Mouse (Mus musculus): Measurements from ENCODE around the gene Arhgef39. TPM values are rescaled to one million over a fixed set of nuclear protein-coding genes. Genes with fewer than 3 reads are reported as not detected.

Gene Arhgef39
- polyA plus RNA-seq, 1 experiment, result not detected

- WGBS, result 83% methylated on average over 19 of the region's 19 CpGs
- peaks cover 10% of the 10 kb centered on the region for H3K4me1 ChIP-seq (ENCODE audit: control insufficient read depth, insufficient read depth, low read length)
Measured at GRCm38 (mm10) chr4:43511675-43512454, 12.4 kb upstream of the Arhgef39 start.

GRCm38 (mm10) chr4:43509109-43509508 is 9.6 kb upstream of the Arhgef39 start:
- Histone ChIP-seq H3K27ac (ENCODE audit: insufficient read depth, low read depth, low read length) (no peak overlapping the region), H3K4me1 (ENCODE audit: control insufficient read depth, insufficient read depth, low read length) (peaks cover 10% of the 10 kb centered on the region), H3K4me3 (ENCODE audit: insufficient read depth, low read depth, low read length) (no peak overlapping the region)
- 42% methylated on average over 9 of the region's 9 CpGs for WGBS
- TF ChIP-seq POLR2A (IDR thresholded peaks at IDR 0.05; ENCODE audit: insufficient read depth, low read depth, low read length), result no peak
- TF ChIP-seq CTCF (IDR thresholded peaks at IDR 0.05; ENCODE audit: insufficient read depth, low read depth, low read length), result no peak

More at GRCm38 (mm10) chr4:43511675-43512454, 12.4 kb upstream of the Arhgef39 start:
- no peak for TF ChIP-seq CTCF (IDR thresholded peaks at IDR 0.05; ENCODE audit: insufficient read depth, low read depth, low read length)
- no peak for TF ChIP-seq POLR2A (IDR thresholded peaks at IDR 0.05; ENCODE audit: insufficient read depth, low read depth, low read length)
- no peak overlapping the region for H3K4me3 ChIP-seq (ENCODE audit: insufficient read depth, low read depth, low read length)
- no peak overlapping the region for H3K27ac ChIP-seq (ENCODE audit: insufficient read depth, low read depth, low read length)

GRCm38 (mm10) chr4:43508666-43508997 is 9.1 kb upstream of the Arhgef39 start:
- WGBS, result 10% methylated on average over 13 of the region's 13 CpGs
- no peak for TF ChIP-seq CTCF (IDR thresholded peaks at IDR 0.05; ENCODE audit: insufficient read depth, low read depth, low read length)
- TF ChIP-seq POLR2A (IDR thresholded peaks at IDR 0.05; ENCODE audit: insufficient read depth, low read depth, low read length), result no peak
- peak overlapping the region; percentile 27 for H3K4me3 ChIP-seq (ENCODE audit: insufficient read depth, low read depth, low read length)
- H3K4me1 ChIP-seq (ENCODE audit: control insufficient read depth, insufficient read depth, low read length), result peaks cover 10% of the 10 kb centered on the region
- H3K27ac ChIP-seq (ENCODE audit: insufficient read depth, low read depth, low read length), result no peak overlapping the region

GRCm38 (mm10) chr4:43507938-43508665 is 8.6 kb upstream of the Arhgef39 start:
- no peak overlapping the region for H3K27ac ChIP-seq (ENCODE audit: insufficient read depth, low read depth, low read length)
- 14% methylated on average over 22 of the region's 22 CpGs for WGBS

GRCm38 (mm10) chr4:43506536-43507185 is 7.2 kb upstream of the Arhgef39 start, which contains the start of gene Car9:
Car9 (plus strand) TSS chr4:43506966.
- TF ChIP-seq CTCF (IDR thresholded peaks at IDR 0.05; ENCODE audit: insufficient read depth, low read depth, low read length) (no peak), POLR2A (IDR thresholded peaks at IDR 0.05; ENCODE audit: insufficient read depth, low read depth, low read length) (no peak)
- Histone ChIP-seq H3K4me1 (ENCODE audit: control insufficient read depth, insufficient read depth, low read length) (peaks cover 10% of the 10 kb centered on the region), H3K4me3 (ENCODE audit: insufficient read depth, low read depth, low read length) (no peak within 1 kb of the TSS), H3K27ac (ENCODE audit: insufficient read depth, low read depth, low read length) (no peak within 1 kb of the TSS)
- WGBS, result 56% methylated on average over 9 of the region's 9 CpGs

More at GRCm38 (mm10) chr4:43507938-43508665, 8.6 kb upstream of the Arhgef39 start:
- Histone ChIP-seq H3K4me1 (ENCODE audit: control insufficient read depth, insufficient read depth, low read length) (peaks cover 10% of the 10 kb centered on the region), H3K4me3 (ENCODE audit: insufficient read depth, low read depth, low read length) (peak overlapping the region; percentile 27)
- TF ChIP-seq POLR2A (IDR thresholded peaks at IDR 0.05; ENCODE audit: insufficient read depth, low read depth, low read length) (no peak), CTCF (IDR thresholded peaks at IDR 0.05; ENCODE audit: insufficient read depth, low read depth, low read length) (no peak)

- TF ChIP-seq CTCF (IDR thresholded peaks at IDR 0.05; ENCODE audit: insufficient read depth, low read depth, low read length) (no peak), POLR2A (IDR thresholded peaks at IDR 0.05; ENCODE audit: insufficient read depth, low read depth, low read length) (no peak)
- H3K4me3 ChIP-seq (ENCODE audit: insufficient read depth, low read depth, low read length), result no peak overlapping the region
- 59% methylated on average over 8 of the region's 8 CpGs for WGBS
- H3K27ac ChIP-seq (ENCODE audit: insufficient read depth, low read depth, low read length), result no peak overlapping the region
- peaks cover 10% of the 10 kb centered on the region for H3K4me1 ChIP-seq (ENCODE audit: control insufficient read depth, insufficient read depth, low read length)
Measured at GRCm38 (mm10) chr4:43506074-43506473, 6.6 kb upstream of the Arhgef39 start.

- 89% methylated on average over 4 of the region's 4 CpGs for WGBS
- no peak overlapping the region for H3K4me3 ChIP-seq (ENCODE audit: insufficient read depth, low read depth, low read length)
- TF ChIP-seq CTCF (IDR thresholded peaks at IDR 0.05; ENCODE audit: insufficient read depth, low read depth, low read length) (no peak), POLR2A (IDR thresholded peaks at IDR 0.05; ENCODE audit: insufficient read depth, low read depth, low read length) (no peak)
- no peak overlapping the region for H3K27ac ChIP-seq (ENCODE audit: insufficient read depth, low read depth, low read length)
- peaks cover 10% of the 10 kb centered on the region for H3K4me1 ChIP-seq (ENCODE audit: control insufficient read depth, insufficient read depth, low read length)
Measured at GRCm38 (mm10) chr4:43504269-43504668, 4.8 kb upstream of the Arhgef39 start.

- TF ChIP-seq POLR2A (IDR thresholded peaks at IDR 0.05; ENCODE audit: insufficient read depth, low read depth, low read length) (no peak), CTCF (IDR thresholded peaks at IDR 0.05; ENCODE audit: insufficient read depth, low read depth, low read length) (no peak)
- H3K27ac ChIP-seq (ENCODE audit: insufficient read depth, low read depth, low read length), result no peak overlapping the region
- H3K4me1 ChIP-seq (ENCODE audit: control insufficient read depth, insufficient read depth, low read length), result peaks cover 4% of the 10 kb centered on the region
- WGBS, result 91% methylated on average over 6 of the region's 6 CpGs
- H3K4me3 ChIP-seq (ENCODE audit: insufficient read depth, low read depth, low read length), result no peak overlapping the region
Measured at GRCm38 (mm10) chr4:43503506-43503905, 4.0 kb upstream of the Arhgef39 start.

Data from olfactory bulb, adult 2 months (tissue).